Mouse (Mus musculus): ENCODE data around the gene St3gal2. TPM values are rescaled to one million over a fixed set of nuclear protein-coding genes. Genes with fewer than 3 reads are reported as not detected.
"Not testable (repeated sequence)": the region's sequence is repeated elsewhere in the genome, so short reads cannot be mapped to it uniquely, and the experiment has no call there.

The St3gal2 gene
- total RNA-seq, 2 experiments from 2014 or later: 36.1 to 43.2 TPM

GRCm38 (mm10) chr8:110944276-110944876 lies 24.7 kb downstream of the St3gal2 start:
- no peak for DNase-seq

- no peak for DNase-seq
These were observed 26.0 kb downstream of the St3gal2 start for GRCm38 (mm10) chr8:110945716-110946115.

GRCm38 (mm10) chr8:110950065-110950484 lies 30.4 kb downstream of the St3gal2 start:
- no peak for DNase-seq

- no peak for DNase-seq
These were observed 35.1 kb downstream of the St3gal2 start for GRCm38 (mm10) chr8:110954776-110955175.

GRCm38 (mm10) chr8:110956619-110957450 lies 37.1 kb downstream of the St3gal2 start:
- DNase-seq: no peak

GRCm38 (mm10) chr8:110957471-110957870 lies 37.7 kb downstream of the St3gal2 start:
- no peak for DNase-seq

GRCm38 (mm10) chr8:110958135-110958534 lies 38.4 kb downstream of the St3gal2 start:
- DNase-seq: no peak

- DNase-seq: not testable (repeated sequence)
These were observed 38.8 kb downstream of the St3gal2 start for GRCm38 (mm10) chr8:110958553-110958952.

GRCm38 (mm10) chr8:110959071-110959780 lies 39.5 kb downstream of the St3gal2 start:
- DNase-seq: no peak

- DNase-seq: no peak
These were observed 40.2 kb downstream of the St3gal2 start for GRCm38 (mm10) chr8:110959906-110960305.

- no peak for DNase-seq
These were observed 43.3 kb downstream of the St3gal2 start for GRCm38 (mm10) chr8:110963051-110963450.

GRCm38 (mm10) chr8:110964666-110965065 lies 44.9 kb downstream of the St3gal2 start:
- no peak for DNase-seq

- DNase-seq: peak; percentile 68
These were observed 45.9 kb downstream of the St3gal2 start for GRCm38 (mm10) chr8:110965594-110965993.

- no peak for DNase-seq
These were observed 46.9 kb downstream of the St3gal2 start for GRCm38 (mm10) chr8:110966586-110966985.

GRCm38 (mm10) chr8:110967326-110967725 lies 47.6 kb downstream of the St3gal2 start:
- DNase-seq: no peak

- DNase-seq: peak; percentile 81
These were observed 50.4 kb downstream of the St3gal2 start for GRCm38 (mm10) chr8:110969910-110970770.

GRCm38 (mm10) chr8:110976532-110976931 lies 56.8 kb downstream of the St3gal2 start:
- not testable (repeated sequence) for DNase-seq

GRCm38 (mm10) chr8:110977987-110978386 lies 58.3 kb downstream of the St3gal2 start:
- not testable (repeated sequence) for DNase-seq

- DNase-seq: no peak
These were observed 61.6 kb downstream of the St3gal2 start for GRCm38 (mm10) chr8:110981304-110981703.

GRCm38 (mm10) chr8:110987805-110988744 lies 68.4 kb downstream of the St3gal2 start:
- DNase-seq: no peak

GRCm38 (mm10) chr8:110990017-110990416 lies 70.3 kb downstream of the St3gal2 start:
- no peak for DNase-seq

Data from gastrocnemius, postnatal 10 days (tissue).